Mouse (Mus musculus) neural tube, embryonic 11.5 days (tissue): ENCODE data around the gene Axl. TPM values are rescaled to one million over a fixed set of nuclear protein-coding genes. Genes with fewer than 3 reads are reported as not detected.
A peak's percentile ranks its signal among the peaks of the same experiment; 100 is the strongest.

ENCODE experiments used
- ATAC-seq: fragments of 200-750 bp; cut with Nextera tagmentation; 2 replicates; pipeline ENCODE4 v1.8.0; 2017; ENCODE audit warnings: moderate number of reproducible peaks, mild to moderate bottlenecking, moderate TSS enrichment, moderate library complexity; ENCODE audit not compliant: insufficient read depth, low FRiP score, low TSS enrichment
- DNase-seq: peaks from one replicate; pipeline ENCODE4 v3.0.0-alpha.2; 2015; ENCODE audit warnings: low spot score
- H3K27ac ChIP-seq: fragments of 300-500 bp; sonication (generic); 2 replicates; pipeline ENCODE4 v1.5.1; 2014; ENCODE audit warnings: low read depth, mild to moderate bottlenecking, low read length
- H3K27me3 ChIP-seq: fragments of 300-500 bp; sonication (generic); 2 replicates; pipeline ENCODE4 v1.6.1; 2014; ENCODE audit warnings: mild to moderate bottlenecking, low read length, mixed read lengths; ENCODE audit not compliant: control insufficient read depth, insufficient read depth
- H3K36me3 ChIP-seq: fragments of 300-500 bp; sonication (generic); 2 replicates; pipeline ENCODE4 v1.6.1; 2014; ENCODE audit warnings: mild to moderate bottlenecking, low read length, moderate library complexity, mixed read lengths; ENCODE audit not compliant: control insufficient read depth, insufficient read depth
- H3K4me1 ChIP-seq: fragments of 300-500 bp; sonication (generic); 2 replicates; pipeline ENCODE4 v1.6.1; 2014; ENCODE audit warnings: low read length, mixed read lengths; ENCODE audit not compliant: control insufficient read depth, insufficient read depth
- H3K4me2 ChIP-seq: fragments of 300-500 bp; sonication (generic); 2 replicates; pipeline ENCODE4 v1.6.1; 2014; ENCODE audit warnings: low read depth, mild to moderate bottlenecking, moderate library complexity
- H3K4me3 ChIP-seq: fragments of 300-500 bp; sonication (generic); 2 replicates; pipeline ENCODE4 v1.5.1; 2014; ENCODE audit warnings: low read depth, low read length
- H3K9ac ChIP-seq: fragments of 300-500 bp; sonication (generic); 2 replicates; pipeline ENCODE4 v1.6.1; 2014; ENCODE audit warnings: mild to moderate bottlenecking, low read length
- H3K9me3 ChIP-seq: fragments of 300-500 bp; sonication (generic); 2 replicates; pipeline ENCODE4 v1.6.1; 2016; ENCODE audit warnings: low read length; ENCODE audit not compliant: control insufficient read depth
- WGBS: fragments of 180-500 bp; shearing (Covaris S2); extraction: QIAGEN DNeasy Blood & Tissue Kit; methylation state at CpG from one replicate; pipeline ENCODE4 v1.1.7; 2014; 5-methylcytosine and 5-hydroxymethylcytosine counted together
- polyA plus RNA-seq: library from polyadenylated mRNA; unstranded; fragments of >200 nt; fragmentation: Nextera tagmentation; extraction: Ambion mirVana; gene quantifications from 2 replicates; pipeline ENCODE4 v1.2.1, GENCODE M21; 2014

The Axl gene
- polyA plus RNA-seq, 1 experiment from 2014 or later: 29.9 TPM

GRCm38 (mm10) chr7:25714581-25714980 lies 73.9 kb downstream of the Axl start:
- Histone ChIP-seq H3K4me2 (no peak overlapping the region), H3K9me3 (no peaks in the 10 kb centered on the region), H3K27ac (no peak overlapping the region), H3K9ac (no peak overlapping the region), H3K27me3 (no peaks in the 10 kb centered on the region), H3K4me1 (peaks cover 26% of the 10 kb centered on the region), H3K36me3 (peaks cover 17% of the 10 kb centered on the region), H3K4me3 (no peak overlapping the region)
- ATAC-seq (no peak), DNase-seq (no peak)
- 86% methylated on average over 7 of the region's 8 CpGs for WGBS

- no peak for ATAC-seq
- H3K36me3 ChIP-seq: peaks cover 17% of the 10 kb centered on the region
- H3K27me3 ChIP-seq: no peaks in the 10 kb centered on the region
- no peak for DNase-seq
- no peak overlapping the region for H3K4me2 ChIP-seq
- H3K9ac ChIP-seq: no peak overlapping the region
- H3K4me3 ChIP-seq: no peak overlapping the region
- no peak overlapping the region for H3K27ac ChIP-seq
- peaks cover 20% of the 10 kb centered on the region for H3K4me1 ChIP-seq
- H3K9me3 ChIP-seq: no peaks in the 10 kb centered on the region
- 91% methylated on average over 9 of the region's 9 CpGs for WGBS
These were observed 75.7 kb downstream of the Axl start for GRCm38 (mm10) chr7:25712801-25713200.

- Histone ChIP-seq H3K9me3 (no peaks in the 10 kb centered on the region), H3K27me3 (no peaks in the 10 kb centered on the region), H3K9ac (peak overlapping the region; percentile 14; the same call in 1 of the 2 replicates), H3K36me3 (peaks cover 17% of the 10 kb centered on the region), H3K4me2 (no peak overlapping the region), H3K4me1 (peaks cover 20% of the 10 kb centered on the region), H3K27ac (0 out of 2 replicates have a peak overlapping the region, but pooled peaks have one; percentile 14), H3K4me3 (no peak overlapping the region)
- 21% methylated on average over 7 of the region's 7 CpGs for WGBS
- ATAC-seq (peak; percentile 48; the same call in 1 of the 2 replicates), DNase-seq (peak; percentile 55)
These were observed 76.7 kb downstream of the Axl start for GRCm38 (mm10) chr7:25711731-25712197.

GRCm38 (mm10) chr7:25711165-25711564 lies 77.3 kb downstream of the Axl start:
- H3K9me3 ChIP-seq: no peaks in the 10 kb centered on the region
- H3K4me3 ChIP-seq: no peak overlapping the region
- DNase-seq (no peak), ATAC-seq (no peak)
- H3K9ac ChIP-seq: no peak overlapping the region
- peaks cover 17% of the 10 kb centered on the region for H3K36me3 ChIP-seq
- no peak overlapping the region for H3K4me2 ChIP-seq
- H3K27ac ChIP-seq: no peak overlapping the region
- peaks cover 20% of the 10 kb centered on the region for H3K4me1 ChIP-seq
- no peaks in the 10 kb centered on the region for H3K27me3 ChIP-seq
- WGBS: 68% methylated on average over 5 of the region's 5 CpGs

DNA sequence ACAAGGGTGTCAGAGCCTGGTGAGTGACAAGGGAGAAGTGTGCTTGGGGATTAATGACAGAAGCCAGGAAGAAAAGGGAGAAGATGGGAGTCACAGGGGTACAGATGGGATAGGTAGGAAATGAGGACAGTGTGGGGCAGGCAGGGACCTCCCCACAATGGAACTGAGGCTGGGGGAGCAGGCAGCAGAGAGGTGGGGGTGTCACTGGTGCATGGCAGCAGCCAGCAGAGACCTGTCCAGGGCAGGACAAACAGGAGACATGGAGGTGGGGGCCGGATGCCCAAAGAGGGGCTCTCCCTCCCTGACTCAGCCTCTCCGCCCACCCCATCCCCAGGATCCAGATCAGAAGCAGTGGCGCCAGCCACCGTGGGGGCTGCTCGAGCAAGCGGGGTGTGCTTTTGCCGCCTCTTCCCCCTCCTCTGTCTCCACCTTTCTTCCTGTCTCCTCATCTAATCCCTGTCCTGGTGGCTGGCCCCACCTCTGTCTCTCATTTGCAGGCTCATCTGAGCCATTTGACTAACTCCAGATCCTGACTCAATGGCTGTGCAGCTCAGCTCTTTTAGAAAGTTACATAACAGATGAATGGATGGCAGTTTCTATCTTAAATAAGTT lies 77.9 kb downstream of the Axl start:
- Histone ChIP-seq H3K4me3 (no peak overlapping the region), H3K27me3 (no peaks in the 10 kb centered on the region), H3K9me3 (no peaks in the 10 kb centered on the region), H3K27ac (no peak overlapping the region), H3K4me1 (peaks cover 20% of the 10 kb centered on the region), H3K4me2 (no peak overlapping the region), H3K9ac (peak overlapping the region; percentile 42; the same call in 1 of the 2 replicates), H3K36me3 (peaks cover 13% of the 10 kb centered on the region)
- DNase-seq: no peak
- peak; percentile 18; the same call in 1 of the 2 replicates for ATAC-seq
- WGBS: 14% methylated on average over 5 of the region's 7 CpGs

GRCm38 (mm10) chr7:25709961-25710360 lies 78.5 kb downstream of the Axl start:
- no peaks in the 10 kb centered on the region for H3K9me3 ChIP-seq

DNA sequence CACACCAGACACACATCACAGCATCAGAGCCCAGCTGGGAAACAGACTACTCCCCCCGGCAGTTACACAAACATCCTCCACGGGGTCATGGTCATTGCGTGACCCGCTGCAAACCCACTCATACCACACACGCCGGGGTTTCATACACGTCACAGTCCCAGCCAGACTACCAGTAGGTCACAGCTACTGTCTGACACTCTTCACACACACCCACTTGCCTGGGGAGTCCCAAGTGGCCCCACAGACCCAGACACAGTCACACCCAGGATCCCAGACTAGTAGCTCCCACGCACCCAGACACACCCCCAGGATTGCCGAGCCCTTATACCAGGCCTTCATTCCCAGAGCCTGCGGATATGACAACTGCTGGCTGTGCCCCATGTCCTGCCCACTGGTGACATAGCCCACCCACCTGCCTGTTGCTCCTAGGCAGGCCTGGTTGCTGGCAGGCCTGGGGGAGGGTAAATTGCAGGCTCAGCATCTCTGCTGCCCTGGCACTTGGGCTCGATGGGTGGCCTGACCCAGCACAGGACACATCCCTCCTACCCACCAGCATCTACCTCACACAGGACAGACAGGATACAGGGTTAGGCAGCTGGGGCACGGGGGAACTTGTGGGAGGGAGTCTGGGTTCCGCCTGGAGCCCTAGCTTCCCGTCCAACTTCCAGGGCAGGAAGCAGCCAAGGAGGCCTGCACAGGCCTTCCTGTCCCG lies 80.8 kb downstream of the Axl start:
- peaks cover 22% of the 10 kb centered on the region for H3K4me1 ChIP-seq
- WGBS: 64% methylated on average over 15 of the region's 15 CpGs
- no peak overlapping the region for H3K4me3 ChIP-seq
- ATAC-seq: no peak
- H3K36me3 ChIP-seq: peaks cover under 1% of the 10 kb centered on the region
- H3K27me3 ChIP-seq: no peaks in the 10 kb centered on the region
- no peaks in the 10 kb centered on the region for H3K9me3 ChIP-seq
- H3K27ac ChIP-seq: peak overlapping the region; percentile 34; the same call in 1 of the 2 replicates
- no peak for DNase-seq
- H3K9ac ChIP-seq: 0 out of 2 replicates have a peak overlapping the region, but pooled peaks have one; percentile 22
- no peak overlapping the region; the same call in 1 of the 2 replicates for H3K4me2 ChIP-seq

More at GRCm38 (mm10) chr7:25709961-25710360, 78.5 kb downstream of the Axl start:
- 13% methylated on average over 12 of the region's 12 CpGs for WGBS
- H3K4me2 ChIP-seq: no peak overlapping the region
- ATAC-seq (0 out of 2 replicates have a peak, but pooled peaks have one; percentile 6), DNase-seq (no peak)
- H3K4me1 ChIP-seq: peaks cover 20% of the 10 kb centered on the region
- peak overlapping the region; percentile 42 for H3K9ac ChIP-seq
- no peaks in the 10 kb centered on the region for H3K27me3 ChIP-seq
- H3K36me3 ChIP-seq: peaks cover 6% of the 10 kb centered on the region
- no peak overlapping the region for H3K4me3 ChIP-seq
- H3K27ac ChIP-seq: no peak overlapping the region
